Comparison of ENCODE assay signal across 8 mouse cellular contexts in genomic region chr5:137610548-137611244, GRCm38 (mm10). TPM values are rescaled to one million over a fixed set of nuclear protein-coding genes. Genes with fewer than 3 reads are reported as not detected.
DNase-seq lines count a peak whose midpoint lies in the region; ATAC-seq and TF ChIP-seq lines count a peak whose summit lies in the region.

No protein-coding gene starts in this region.

- in situ Hi-C loops in Patski (cut with MboI; ENCODE audit: low pct_unique_long_range_greater_than_20kb): no loop called here

- CTCF ChIA-PET in Patski (lab: Charles Lee): interaction anchor here (0.7 to 1.5 kb wide), 3 partner anchors 9 to 104 kb away, joined by 3 to 4 read pairs (median 3); no protein-coding TSS in a partner anchor

- H3K9ac ChIP-seq in heart, embryonic 15.5 days: peak overlapping the region; percentile 40
- 0 out of 2 replicates have a peak overlapping the region, but pooled peaks have one; percentile 17 for H3K9ac ChIP-seq in midbrain, embryonic 12.5 days (replicated peaks)

- peaks cover 53% of the 10 kb centered on the region for H3K4me1 ChIP-seq in heart, embryonic 15.5 days (replicated peaks)
- H3K4me1 ChIP-seq in midbrain, embryonic 12.5 days: peaks cover 38% of the 10 kb centered on the region

- TF ChIP-seq CTCF in Patski (IDR thresholded peaks at IDR 0.05): no peak

- DNase-seq in Patski (ENCODE audit: low read depth, low spot score): no peak
- DNase-seq in embryo, embryonic 11 days: peak; percentile 93
- peak; percentile 82 to 91 for DNase-seq in kidney, postnatal 25 days
- DNase-seq in layer of hippocampus, adult 11-12 months (ENCODE audit: low spot score): no peak
- no peak for DNase-seq in thymus, postnatal 0 days (ENCODE audit: low spot score)
- no peak for DNase-seq in left cerebral cortex, adult 9 months (ENCODE audit: low spot score in 2 of 2)

- no peaks in the 10 kb centered on the region for H3K9me3 ChIP-seq in heart, embryonic 15.5 days (replicated peaks)
- no peaks in the 10 kb centered on the region for H3K9me3 ChIP-seq in midbrain, embryonic 12.5 days

- peak overlapping the region; percentile 90 for H3K27ac ChIP-seq in heart, embryonic 15.5 days
- peak overlapping the region; percentile 66 for H3K27ac ChIP-seq in midbrain, embryonic 12.5 days (replicated peaks)

- peak overlapping the region; percentile 60 for H3K4me2 ChIP-seq in heart, embryonic 15.5 days
- peak overlapping the region; percentile 23; the same call in 1 of the 2 replicates for H3K4me2 ChIP-seq in midbrain, embryonic 12.5 days (replicated peaks)

- POLR2A ChIA-PET in Patski (lab: Charles Lee): interaction anchor here (0.8 to 4.1 kb wide), 5 partner anchors 9 to 84 kb away, joined by 3 to 31 read pairs (median 5); partner anchors contain the start of genes Fbxo24, Gm20605 and Lrch4

- ATAC-seq in Patski: peak; percentile 12
- ATAC-seq in heart, embryonic 15.5 days (replicated peaks; ENCODE audit: insufficient number of reproducible peaks, insufficient read depth, low FRiP score, low read depth): peak; percentile 74
- no peak for ATAC-seq in midbrain, embryonic 12.5 days (ENCODE audit: low FRiP score, low read depth)

- 6% methylated on average over 11 of the region's 12 CpGs for WGBS in heart, embryonic 15.5 days
- 21% methylated on average over 11 of the region's 12 CpGs for WGBS in midbrain, embryonic 12.5 days

- H3K4me3 ChIP-seq in heart, embryonic 15.5 days: peak overlapping the region; percentile 45
- H3K4me3 ChIP-seq in midbrain, embryonic 12.5 days: no peak overlapping the region

- no peaks in the 10 kb centered on the region for H3K27me3 ChIP-seq in Patski
- no peaks in the 10 kb centered on the region for H3K27me3 ChIP-seq in heart, embryonic 15.5 days
- peaks cover 29% of the 10 kb centered on the region for H3K27me3 ChIP-seq in midbrain, embryonic 12.5 days

- peaks cover 17% of the 10 kb centered on the region; the same call in 1 of the 2 replicates for H3K36me3 ChIP-seq in heart, embryonic 15.5 days
- 0 out of 2 replicates have a peak, but pooled peaks cover under 1% of the 10 kb centered on the region for H3K36me3 ChIP-seq in midbrain, embryonic 12.5 days

RNA-seq across cellular contexts. Expression of gene Pcolce, which starts 2.9 kb away (rescaled TPM):
- 990 TPM for polyA plus RNA-seq in Patski (2021)
- 117 and 129 TPM in 2 replicates for polyA plus RNA-seq in heart, embryonic 15.5 days (2015; fragmentation: Nextera tagmentation; extraction: Ambion mirVana)
- 49.0 and 68.9 TPM in 2 replicates for polyA plus RNA-seq in midbrain, embryonic 12.5 days (2016; fragmentation: Nextera tagmentation; extraction: Ambion mirVana)
- 18.6 and 21.1 TPM in 2 replicates for polyA plus RNA-seq in thymus, postnatal 0 days (2015; fragmentation: Nextera tagmentation; extraction: Ambion mirVana)

RNA-seq across cellular contexts. Expression of gene Mospd3, which starts 9.8 kb away (rescaled TPM):
- 65.4 TPM for polyA plus RNA-seq in Patski (2021)
- polyA plus RNA-seq in heart, embryonic 15.5 days (2015; fragmentation: Nextera tagmentation; extraction: Ambion mirVana): 17.1 and 26.5 TPM in 2 replicates
- polyA plus RNA-seq in midbrain, embryonic 12.5 days (2016; fragmentation: Nextera tagmentation; extraction: Ambion mirVana): 31.9 and 33.5 TPM in 2 replicates
- polyA plus RNA-seq in thymus, postnatal 0 days (2015; fragmentation: Nextera tagmentation; extraction: Ambion mirVana): 53.3 and 58.5 TPM in 2 replicates

RNA-seq across cellular contexts. Expression of gene Fbxo24, which starts 18.1 kb away (rescaled TPM):
- 2.5 TPM for polyA plus RNA-seq in Patski (2021)
- 0.11 and 0.23 TPM in 2 replicates for polyA plus RNA-seq in heart, embryonic 15.5 days (2015; fragmentation: Nextera tagmentation; extraction: Ambion mirVana)
- 0.23 and 0.24 TPM in 2 replicates for polyA plus RNA-seq in midbrain, embryonic 12.5 days (2016; fragmentation: Nextera tagmentation; extraction: Ambion mirVana)
- polyA plus RNA-seq in thymus, postnatal 0 days (2015; fragmentation: Nextera tagmentation; extraction: Ambion mirVana): 0.05 and 0.14 TPM in 2 replicates

RNA-seq across cellular contexts. Expression of gene Lrch4, which starts 18.2 kb away (rescaled TPM):
- polyA plus RNA-seq in Patski (2021): 31.0 TPM
- polyA plus RNA-seq in heart, embryonic 15.5 days (2015; fragmentation: Nextera tagmentation; extraction: Ambion mirVana): 20.7 and 26.7 TPM in 2 replicates
- polyA plus RNA-seq in midbrain, embryonic 12.5 days (2016; fragmentation: Nextera tagmentation; extraction: Ambion mirVana): 31.3 and 33.5 TPM in 2 replicates
- 201 and 205 TPM in 2 replicates for polyA plus RNA-seq in thymus, postnatal 0 days (2015; fragmentation: Nextera tagmentation; extraction: Ambion mirVana)

RNA-seq across cellular contexts. Expression of gene Gm20605, which starts 18.3 kb away (rescaled TPM):
- 17.5 TPM for polyA plus RNA-seq in Patski (2021)
- polyA plus RNA-seq in heart, embryonic 15.5 days (2015; fragmentation: Nextera tagmentation; extraction: Ambion mirVana): 7.1 and 12.2 TPM in 2 replicates
- polyA plus RNA-seq in midbrain, embryonic 12.5 days (2016; fragmentation: Nextera tagmentation; extraction: Ambion mirVana): 10.7 and 12.9 TPM in 2 replicates
- 16.7 and 20.8 TPM in 2 replicates for polyA plus RNA-seq in thymus, postnatal 0 days (2015; fragmentation: Nextera tagmentation; extraction: Ambion mirVana)

Comparison
In these comparisons a context has a peak if more than half of its experiments do, and no peak if none do; other contexts are left out.
1. DNase-seq: peak in embryo, embryonic 11 days (single experiment) and kidney, postnatal 25 days (2 of 2); none in Patski (single experiment), layer of hippocampus, adult 11-12 months (single experiment), thymus, postnatal 0 days (single experiment) and left cerebral cortex, adult 9 months (0 of 2).